Mouse (Mus musculus) spleen, postnatal 4 days (tissue): ENCODE results near the gene Pdzrn3.

Source experiments
- DNase-seq, 2 experiments: peaks; one replicate each; pipeline ENCODE4 v3.0.0; 2022; ENCODE audit warnings: low spot score in 2 of 2

The Pdzrn3 gene

DNA sequence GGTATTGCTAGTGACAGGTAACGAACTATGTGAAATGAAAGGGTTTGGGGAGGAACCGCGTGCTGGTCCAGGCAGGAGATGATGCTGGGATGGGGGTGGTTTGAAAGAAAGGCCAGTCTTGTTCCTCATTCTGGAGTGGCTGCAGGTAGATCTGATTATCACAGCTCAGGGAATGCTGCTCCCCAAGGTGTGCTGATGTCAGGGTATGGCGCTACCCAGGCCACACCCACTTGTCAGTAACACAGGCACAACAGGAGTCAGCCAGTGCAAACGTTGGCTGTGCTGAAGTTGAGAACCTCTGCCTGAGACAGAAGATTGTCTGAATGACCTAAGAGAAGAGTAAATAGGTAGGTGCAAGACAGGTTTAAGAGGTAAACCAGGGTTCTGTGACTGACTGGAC lies 4.7 kb downstream of the Pdzrn3 start:
- no peak for DNase-seq

DNA sequence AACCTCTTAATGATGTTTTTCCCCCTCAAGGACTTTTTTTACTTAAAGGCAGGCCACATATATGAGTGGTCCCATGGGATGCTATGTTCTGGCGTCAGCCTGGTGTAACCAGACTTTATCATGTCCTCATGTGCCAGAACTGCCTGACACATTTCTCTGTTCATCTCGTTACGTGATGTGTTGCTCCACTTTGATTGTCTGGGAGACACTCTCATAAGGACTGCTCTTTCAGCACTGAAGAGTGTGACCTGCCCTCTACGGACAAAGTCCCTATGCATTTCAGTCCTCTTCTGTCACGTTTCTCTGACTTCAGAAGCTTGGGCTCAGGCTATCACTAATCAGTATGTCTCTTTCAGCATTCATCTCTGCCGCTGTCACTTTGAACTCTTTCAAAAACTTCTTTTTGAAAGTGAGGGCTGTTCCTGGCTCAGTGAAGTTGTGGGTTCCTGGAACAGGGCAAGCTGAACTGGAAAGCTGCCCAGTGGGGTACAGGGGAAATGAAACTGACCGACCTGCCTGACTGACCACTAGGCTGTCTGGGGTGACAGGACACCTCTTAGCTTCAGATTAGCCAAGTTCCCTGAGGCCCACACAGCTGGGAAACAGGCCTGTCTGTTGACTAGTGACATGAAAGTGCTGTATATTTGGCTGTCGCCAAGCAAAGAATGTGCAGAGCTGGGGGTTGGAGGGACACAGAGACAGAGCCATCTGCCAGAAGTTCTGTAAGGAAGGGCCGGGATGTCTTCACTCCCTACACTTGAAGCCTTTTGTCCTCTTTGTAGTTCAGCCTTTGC lies 10.7 kb downstream of the Pdzrn3 start:
- DNase-seq: no peak

DNA sequence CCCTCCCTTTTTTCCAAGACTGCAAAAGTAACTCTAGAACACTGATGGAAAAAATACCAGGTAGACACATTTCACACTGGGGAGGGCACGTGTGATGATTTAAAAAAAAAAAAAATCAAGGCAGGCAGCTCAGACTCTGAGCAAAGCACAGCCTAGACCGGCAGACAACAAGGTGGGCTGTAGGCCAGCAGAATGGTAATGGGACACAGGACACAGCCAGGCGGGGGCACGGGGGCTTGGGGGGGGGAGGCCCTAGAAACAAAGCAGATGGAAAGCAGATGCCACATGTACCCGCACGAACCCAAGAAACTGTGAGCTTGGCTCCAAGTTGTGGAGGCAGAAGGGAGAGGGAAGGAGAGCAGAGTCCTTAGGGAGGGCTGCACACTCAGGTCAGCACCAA lies 11.9 kb downstream of the Pdzrn3 start:
- DNase-seq: no peak

DNA sequence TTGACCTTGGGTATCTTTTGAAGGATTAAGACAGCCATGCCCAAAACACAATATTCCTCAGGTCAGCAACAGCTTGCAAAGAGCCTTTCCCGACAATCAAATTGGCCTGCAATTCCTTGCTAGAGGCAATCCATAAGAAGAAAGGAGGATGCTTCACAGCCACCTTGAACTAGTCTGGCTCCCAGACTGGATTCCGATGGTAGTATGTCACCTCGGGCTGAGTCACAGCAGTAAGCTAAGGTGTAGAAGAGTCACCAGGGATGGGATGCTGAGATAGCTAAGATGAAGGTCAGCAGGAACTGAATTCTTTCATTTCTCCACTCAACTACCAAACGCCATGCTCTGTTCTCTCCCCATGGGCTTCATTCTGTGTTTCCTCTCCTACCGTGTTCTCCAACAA lies 13.8 kb downstream of the Pdzrn3 start:
- no peak for DNase-seq

DNA sequence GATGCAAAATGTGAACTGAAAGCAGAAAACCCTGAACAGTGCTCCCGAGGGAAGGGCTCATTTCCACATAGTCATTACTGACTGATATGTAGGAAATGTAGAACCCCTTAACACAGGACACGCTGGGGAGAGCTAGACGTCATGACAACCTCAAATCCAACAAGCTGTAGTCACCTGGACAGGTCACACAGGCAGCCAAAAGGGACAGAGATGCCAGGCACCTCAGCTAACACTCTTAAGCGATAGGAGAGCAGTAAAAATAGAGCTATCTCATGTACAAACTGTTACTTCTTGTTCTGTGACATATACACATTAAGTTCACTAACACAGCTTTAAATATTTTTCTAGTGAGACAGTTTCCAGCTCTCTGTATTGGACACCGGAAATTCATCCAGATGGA lies 15.0 kb downstream of the Pdzrn3 start:
- DNase-seq: no peak

DNA sequence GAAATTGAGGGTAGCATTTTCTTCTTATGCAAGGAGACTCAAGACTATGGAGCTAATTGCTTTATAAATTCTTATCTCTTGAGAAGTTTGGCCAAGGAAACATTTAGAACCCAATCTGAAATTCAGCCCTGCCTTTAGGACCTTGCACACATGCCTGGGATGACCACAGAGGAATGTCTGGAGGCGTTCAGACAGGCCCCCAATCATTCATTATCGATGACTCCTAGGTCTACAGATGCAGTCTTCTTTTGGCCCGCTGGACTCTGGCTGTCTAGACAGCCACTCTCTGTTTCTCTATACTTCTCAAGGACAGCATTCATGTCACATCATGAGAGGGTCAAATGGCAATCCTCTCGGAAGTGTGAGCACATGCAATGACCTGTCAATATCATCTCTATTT lies 15.4 kb downstream of the Pdzrn3 start:
- DNase-seq: no peak

DNA sequence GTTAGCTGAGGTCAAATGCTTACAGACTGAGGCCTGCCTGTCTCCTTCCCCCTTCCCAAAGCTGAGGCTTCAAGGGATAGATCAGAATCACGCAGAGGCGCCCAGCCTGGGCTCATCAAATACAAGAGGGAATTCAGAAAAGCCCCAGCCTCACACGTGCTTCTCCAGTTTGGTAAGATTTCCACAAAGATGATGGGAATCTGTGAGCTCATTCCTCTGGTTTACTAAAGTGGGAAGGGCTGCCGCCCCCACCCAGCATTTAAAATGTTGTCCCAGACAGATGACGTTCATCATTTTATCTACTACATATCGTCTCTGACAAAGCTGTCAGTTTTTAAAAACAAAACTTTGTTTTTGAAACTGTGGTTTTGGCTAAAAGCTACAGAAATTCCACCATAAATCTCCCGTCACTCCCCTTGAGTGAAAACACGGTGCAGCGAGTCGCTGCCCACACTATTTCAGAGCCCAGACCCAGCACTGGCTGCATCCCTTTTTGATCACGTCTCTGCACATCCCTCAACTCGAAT lies 17.4 kb downstream of the Pdzrn3 start:
- no peak for DNase-seq

DNA sequence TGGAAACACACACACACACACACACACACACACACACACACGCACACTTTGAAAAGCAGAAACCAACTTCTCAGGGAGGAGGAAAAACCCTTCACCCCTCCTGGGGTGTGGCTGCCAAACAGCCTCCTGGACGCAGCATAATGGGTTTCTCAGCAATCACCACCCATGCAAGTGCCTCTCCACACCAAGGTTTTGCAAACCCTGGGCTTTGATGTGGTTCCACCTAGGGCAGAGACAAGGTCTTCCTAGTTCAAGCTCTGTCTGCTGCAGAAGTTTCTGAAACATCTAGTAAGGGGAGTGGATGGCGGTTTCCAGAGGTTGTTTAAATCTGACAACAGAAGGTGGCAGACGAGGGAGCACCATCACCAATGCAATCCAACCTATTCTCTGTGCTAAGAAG lies 18.1 kb downstream of the Pdzrn3 start:
- DNase-seq: no peak

DNA sequence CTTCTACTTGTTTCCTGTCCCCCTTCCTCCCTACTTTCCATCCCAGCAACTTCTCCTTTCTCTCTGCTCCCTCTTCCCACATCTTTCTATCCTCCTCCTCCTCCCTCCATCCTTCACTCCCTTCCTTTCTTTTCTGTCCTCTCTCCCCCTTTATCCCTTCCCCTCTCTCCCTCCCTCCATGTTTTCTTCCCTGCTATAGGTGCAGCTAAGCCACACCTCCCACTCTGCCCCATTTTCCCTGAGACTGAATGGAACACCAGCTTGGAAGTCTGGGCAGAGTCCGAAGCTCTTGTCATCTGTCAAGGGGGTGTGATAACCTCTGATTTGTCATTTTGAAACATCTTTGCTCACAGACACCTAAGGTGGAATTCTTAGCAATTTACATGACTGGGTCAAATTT lies 22.8 kb downstream of the Pdzrn3 start:
- no peak for DNase-seq

DNA sequence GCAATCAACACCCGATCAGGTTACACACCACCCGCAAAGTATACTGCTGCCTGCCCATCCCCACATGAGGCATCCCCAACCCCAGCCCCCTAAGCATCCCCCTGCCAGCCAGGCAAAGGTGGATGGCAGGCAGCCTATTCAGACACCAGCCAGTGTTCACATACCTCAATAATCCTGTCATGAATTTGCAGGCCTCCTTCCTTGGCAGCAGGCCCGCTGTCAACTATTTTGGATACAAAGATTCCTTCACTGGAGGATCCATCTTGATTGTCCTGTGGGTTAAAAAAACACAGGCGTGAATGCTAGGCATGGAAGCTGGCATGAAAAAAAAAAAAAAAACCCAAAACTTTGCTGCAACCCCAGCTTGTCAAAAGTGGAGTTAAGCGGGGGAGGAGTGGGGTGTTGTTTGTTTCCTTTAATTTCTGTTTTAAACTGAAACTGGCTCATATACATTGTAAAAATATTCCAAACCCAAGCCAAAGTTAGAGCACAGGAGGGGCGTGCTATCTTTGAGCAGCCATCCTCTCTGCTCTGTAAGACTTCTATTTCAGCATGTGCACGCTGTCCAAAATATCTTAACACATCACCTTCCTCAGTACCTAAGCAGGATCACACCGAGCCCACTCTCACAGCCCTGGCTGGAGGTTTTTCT lies 23.3 kb downstream of the Pdzrn3 start:
- no peak for DNase-seq

DNA sequence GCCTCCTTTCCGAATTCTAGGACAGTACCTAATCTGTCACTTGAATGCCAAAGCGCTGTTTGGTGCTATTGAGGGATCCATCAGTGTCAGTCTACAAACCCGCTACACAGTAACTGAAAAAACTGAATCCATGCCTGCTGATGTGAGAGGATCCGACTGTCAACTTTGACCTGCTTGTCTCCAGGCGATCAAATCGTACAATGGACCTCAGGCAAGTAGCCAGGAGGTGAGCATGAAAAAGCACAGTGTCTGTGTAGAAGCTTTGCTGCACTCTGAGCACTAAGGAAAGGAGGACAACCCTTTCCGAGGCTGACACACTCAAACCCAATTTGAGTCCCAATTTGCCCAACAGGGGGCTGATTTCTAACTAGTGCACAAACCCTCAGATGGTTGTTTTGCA lies 24.0 kb downstream of the Pdzrn3 start:
- DNase-seq: no peak

DNA sequence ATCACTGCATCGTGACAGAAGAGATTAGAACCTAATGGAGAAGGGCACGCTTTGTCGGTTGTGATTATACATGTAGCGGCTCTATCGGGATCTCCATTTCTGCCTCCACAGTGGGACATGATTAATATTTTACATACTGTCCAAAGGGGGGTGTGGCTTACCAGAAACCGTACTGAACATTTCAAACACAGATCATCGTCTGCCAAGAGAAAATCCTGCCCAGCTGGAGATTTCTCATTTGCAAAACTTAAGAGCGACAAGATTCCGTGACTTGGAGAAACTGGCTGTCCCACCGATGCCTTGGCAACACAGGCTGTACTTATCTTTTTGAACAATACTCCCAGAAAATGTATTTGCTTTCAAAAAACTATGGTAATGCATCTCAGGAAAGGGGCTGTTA lies 25.1 kb downstream of the Pdzrn3 start:
- DNase-seq: no peak

DNA sequence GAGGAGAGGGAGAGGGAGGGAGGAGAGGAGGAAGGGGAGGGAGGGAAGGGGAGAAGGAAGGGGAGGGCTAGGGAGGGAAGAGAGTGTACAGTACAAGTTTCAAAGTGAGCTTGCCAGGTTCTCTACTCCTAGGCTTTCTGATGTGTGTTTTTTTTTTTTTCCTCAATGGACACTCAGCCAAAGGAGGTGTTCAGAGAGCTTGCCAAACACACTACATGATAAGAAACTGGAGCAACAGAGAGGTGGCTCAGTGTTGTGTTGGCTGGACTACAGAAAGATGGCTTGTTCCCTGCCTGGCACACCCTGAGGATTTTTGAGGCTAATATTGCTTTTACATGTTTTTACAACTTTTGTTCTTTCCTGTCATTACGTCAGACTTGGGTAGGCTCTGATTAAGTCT lies 26.6 kb downstream of the Pdzrn3 start:
- DNase-seq: no peak

DNA sequence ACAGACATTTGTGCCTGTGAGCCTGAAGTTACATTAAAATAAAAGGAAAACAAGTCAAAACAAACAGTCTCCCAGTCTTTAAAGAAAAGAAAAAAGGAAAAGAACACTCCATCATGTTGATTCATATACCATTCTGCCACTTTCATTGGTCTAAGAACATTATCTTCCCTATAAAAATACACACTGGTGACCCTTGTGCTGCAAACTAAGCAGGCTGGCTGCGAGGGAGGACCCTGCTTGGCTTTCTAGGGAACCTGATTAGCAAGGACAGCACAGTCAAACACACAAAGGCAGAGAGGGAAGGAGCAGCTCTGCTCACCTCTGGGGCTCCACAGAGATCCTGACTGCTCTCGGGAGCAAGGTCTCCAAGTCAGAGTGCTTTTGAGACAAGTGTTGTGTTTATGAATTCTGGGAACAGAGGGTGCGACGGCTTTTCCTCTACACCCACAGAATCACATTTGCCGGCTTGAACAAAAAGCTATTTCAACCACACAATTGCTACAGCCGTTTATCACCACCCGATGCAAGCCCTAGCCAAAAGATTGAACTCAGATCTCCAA lies 27.2 kb downstream of the Pdzrn3 start:
- no peak for DNase-seq

DNA sequence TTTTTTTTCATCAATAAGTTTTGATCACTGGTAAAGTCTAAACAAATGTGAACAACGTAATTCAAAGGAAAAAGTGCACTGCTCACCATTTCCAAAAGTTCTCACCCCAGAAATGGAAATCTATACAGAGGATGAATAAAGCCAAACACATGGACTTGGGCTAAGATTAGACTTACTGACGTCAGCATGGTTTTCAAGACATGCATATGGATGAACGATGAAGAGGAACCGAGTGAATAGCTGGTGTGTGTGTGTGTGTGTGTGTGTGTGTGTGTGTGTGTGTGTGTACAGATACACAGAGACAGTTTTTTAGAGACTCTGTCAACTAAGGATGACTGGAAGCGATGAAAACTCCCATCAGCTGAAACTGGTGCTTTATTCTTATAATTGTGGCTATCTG lies 29.2 kb downstream of the Pdzrn3 start:
- no peak for DNase-seq

DNA sequence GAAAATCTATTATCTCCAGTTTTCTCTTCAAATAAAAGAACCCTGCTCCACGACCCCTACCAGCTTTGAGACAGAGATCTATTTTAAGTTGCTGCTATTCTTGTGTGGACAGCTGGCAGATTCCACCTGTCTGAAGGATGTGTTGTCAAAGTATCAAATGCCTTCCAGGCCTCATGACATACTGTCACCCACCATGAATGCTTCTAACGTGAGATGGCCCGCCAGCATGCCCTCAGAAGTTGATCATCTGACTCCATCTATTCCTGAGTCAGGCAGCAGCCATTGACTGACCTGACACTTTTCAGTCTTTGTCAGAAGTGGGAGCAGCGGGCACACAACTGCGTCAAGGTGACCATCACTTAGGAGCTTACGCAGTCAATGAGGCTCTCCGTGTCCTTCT lies 37.6 kb downstream of the Pdzrn3 start:
- no peak for DNase-seq

DNA sequence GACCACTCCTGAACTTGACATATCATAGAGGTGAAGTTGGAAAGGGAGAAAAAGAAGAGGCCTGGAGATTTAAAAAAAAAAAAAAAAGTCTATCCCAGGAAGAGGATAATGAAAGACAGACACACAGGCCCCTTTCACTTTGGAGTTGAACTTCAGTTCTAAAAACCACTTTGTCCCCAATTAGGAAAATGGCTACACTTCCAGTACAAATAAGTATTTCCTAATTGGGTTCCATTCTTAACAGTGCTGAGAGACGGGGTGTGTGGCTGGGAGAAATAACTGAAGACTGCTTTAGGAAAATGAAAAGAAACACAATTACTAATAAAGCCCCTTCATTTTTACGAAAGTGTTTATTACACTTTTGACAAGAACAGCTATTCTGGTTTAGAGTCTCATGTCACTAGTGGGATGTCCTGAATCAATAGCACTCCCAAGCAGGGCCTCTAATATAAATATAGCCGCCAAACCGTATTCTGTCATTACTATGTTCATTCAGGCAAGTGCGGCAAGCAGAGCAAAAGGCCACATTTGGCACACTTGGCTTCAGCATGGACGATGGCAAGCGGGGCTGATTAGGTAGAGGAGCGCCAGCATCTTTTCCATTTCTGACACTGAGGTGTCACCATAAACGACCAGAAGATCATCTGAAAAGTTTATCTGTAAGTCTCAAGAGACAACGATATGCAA lies 39.7 kb downstream of the Pdzrn3 start:
- no peak for DNase-seq

DNA sequence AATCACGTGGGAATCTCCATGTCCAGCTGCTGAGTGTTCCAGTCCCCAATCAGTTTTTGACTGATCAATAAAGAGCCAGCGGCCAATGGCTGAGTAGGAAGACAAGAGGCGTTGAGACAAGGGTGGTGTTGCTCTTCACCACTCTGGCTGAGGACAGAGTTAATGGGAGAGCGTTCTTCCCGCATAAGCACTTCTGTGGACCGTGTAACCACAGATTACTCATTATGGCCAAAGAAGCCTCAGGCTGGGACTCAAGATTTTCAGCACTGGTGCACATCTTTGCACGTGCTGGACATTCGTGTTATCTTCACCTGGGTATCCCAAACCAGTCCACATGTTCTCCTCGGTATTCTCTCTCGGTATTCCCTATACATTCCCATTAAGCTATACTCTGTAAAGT lies 41.0 kb downstream of the Pdzrn3 start:
- DNase-seq: no peak

DNA sequence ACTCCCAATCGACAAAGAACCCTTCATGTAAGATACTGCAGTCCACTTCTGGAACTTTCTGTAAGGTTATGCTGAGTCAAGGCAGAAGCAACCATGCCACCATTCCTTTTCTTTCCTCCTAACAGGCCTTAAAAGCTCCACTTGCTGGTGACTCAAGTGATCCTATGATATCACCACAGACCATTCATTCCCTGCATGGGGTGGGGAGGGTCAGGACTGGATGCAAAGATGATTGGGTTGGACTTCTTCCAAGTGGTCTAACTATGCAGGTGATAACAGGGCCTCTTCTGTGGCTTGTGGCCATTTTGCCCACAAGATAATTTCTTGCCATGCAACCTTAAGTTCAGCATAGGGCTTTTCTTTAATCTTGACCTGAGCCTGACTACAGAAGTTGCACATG lies 42.0 kb downstream of the Pdzrn3 start:
- DNase-seq: no peak

DNA sequence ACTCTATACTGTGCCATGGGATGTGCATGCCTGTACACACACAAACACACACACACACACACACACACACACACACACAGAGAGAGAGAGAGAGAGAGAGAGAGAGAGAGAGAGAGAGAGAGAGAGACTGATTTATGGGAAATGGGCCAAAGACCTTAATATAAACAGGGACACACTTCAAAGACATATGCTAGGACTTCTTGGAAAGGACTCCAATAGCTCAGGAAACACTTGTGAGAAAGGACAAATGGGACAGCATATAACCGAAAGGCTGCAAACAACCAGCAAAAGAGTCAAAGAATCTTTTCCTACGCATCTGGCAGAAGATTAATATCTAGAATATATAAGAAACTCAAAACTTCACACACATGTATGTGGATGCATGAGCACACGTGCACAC lies 43.2 kb downstream of the Pdzrn3 start:
- DNase-seq: no peak

DNA sequence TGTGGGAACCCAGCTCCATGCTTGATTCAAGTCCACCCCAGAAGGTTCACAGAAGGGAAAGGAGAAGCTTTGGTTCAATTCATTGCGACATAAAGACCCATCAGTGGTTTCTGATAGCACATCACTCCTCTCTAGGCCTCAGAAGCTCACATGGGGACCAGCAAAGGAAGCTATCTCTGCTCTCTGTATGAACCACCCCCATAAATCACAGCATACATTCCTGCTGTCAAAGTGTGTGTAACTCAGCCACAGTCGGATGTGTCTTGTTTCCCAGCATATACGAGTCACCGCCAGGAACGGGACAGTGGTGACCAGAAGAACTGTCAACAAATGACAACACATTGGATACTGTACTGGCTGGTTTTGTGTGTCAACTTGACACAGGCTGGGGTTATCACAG lies 47.3 kb downstream of the Pdzrn3 start:
- no peak for DNase-seq

DNA sequence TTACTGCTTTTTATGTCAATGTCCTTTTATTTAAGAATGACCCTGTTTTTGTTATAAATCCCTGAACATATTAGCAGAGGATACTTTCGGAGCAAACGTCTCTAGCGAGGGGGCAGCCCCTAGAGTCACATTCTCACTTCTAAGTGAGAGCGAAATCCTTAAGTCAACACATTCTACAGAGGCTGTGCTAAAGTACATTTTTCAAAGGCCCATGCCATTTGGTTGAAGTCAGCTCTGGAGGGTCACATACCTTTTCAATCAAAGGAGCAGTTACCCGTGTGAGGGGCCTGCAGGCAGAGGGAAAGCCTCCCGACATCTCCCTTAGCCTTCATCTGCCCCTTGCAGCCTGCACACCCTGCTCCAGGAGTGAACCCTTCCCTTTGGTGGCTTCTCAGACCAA lies 48.2 kb downstream of the Pdzrn3 start:
- no peak for DNase-seq

DNA sequence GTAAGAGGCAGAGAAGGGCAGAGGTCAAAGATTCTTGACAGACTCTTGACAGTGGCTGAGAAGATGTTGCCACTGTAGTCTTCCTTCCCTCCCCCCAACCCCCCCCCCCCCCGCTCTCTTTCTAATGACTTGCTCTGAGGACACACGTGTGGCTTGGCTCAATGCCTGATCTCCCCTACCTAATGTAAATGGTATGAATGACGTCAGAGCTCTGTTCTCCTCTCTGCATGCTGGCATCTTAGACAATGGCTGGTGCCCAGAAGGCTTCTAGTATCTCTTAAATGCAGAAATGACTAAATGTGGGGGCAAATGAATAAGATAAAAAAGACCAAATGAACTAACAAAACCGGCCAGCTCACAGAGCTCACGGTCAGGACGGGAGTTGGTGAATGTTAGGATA lies 49.2 kb downstream of the Pdzrn3 start:
- DNase-seq: no peak
